ENCODE assay signal across 8 mouse cellular contexts in the genomic region with DNA sequence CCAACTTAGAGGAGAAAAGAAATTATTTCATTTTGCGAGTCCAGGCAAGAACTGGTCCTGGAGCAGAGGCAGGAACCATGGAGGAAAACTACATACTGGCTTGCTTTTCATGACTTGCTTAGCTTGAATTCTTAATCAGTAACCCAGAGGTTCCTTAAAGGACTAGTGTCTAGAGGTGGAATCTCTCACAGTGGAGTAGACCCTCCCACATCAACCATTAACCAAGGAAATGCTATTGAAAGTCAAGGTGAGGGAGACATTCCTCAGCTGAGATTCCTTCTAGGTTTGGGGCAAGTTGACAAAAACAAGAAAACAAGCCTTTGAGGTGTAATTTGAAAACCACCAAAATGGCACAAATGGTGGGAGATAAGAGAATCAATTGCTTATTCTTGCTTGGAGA. TPM values are rescaled to one million over a fixed set of nuclear protein-coding genes. Genes with fewer than 3 reads are reported as not detected.
DNase-seq lines count a peak whose midpoint lies in the region; ATAC-seq and TF ChIP-seq lines count a peak whose summit lies in the region.

A gene (minus strand): TSS at position 119 of the 400 bp plus-strand sequence.

- no peak within 1 kb of the TSS for H3K27ac ChIP-seq in testis, adult 2 months (ENCODE audit: control insufficient read depth, insufficient read depth, low read depth, low read length)

- no peaks in the 10 kb centered on the region for H3K4me1 ChIP-seq in testis, adult 2 months (ENCODE audit: control insufficient read depth, insufficient read depth, low read length)

- no peak for TF ChIP-seq CTCF in testis, adult 2 months (IDR thresholded peaks at IDR 0.05; ENCODE audit: control insufficient read depth, insufficient read depth, insufficient replicate concordance, low read depth, low read length)

- TF ChIP-seq POLR2A in testis, adult 2 months (IDR thresholded peaks at IDR 0.05; ENCODE audit: control insufficient read depth, low read depth, low read length): no peak

- H3K27me3 ChIP-seq in testis, adult 2 months (ENCODE audit: control insufficient read depth, insufficient read depth, low read length): no peaks in the 10 kb centered on the region

- H3K4me3 ChIP-seq in testis, adult 2 months (ENCODE audit: control insufficient read depth, low read depth, low read length): no peak within 1 kb of the TSS

- ATAC-seq in erythroblast, adult 5-6 weeks (replicated peaks; ENCODE audit: low FRiP score, poor library complexity, severe bottlenecking): no peak
- ATAC-seq in monocyte, adult 5-6 weeks (replicated peaks; ENCODE audit: insufficient number of reproducible peaks, low FRiP score, low TSS enrichment, poor library complexity, severe bottlenecking): no peak

- DNase-seq in testis, postnatal 14 days (ENCODE audit: low spot score): no peak
- DNase-seq in heart, postnatal 14 days: no peak
- DNase-seq in left cerebral cortex, postnatal 14 days (ENCODE audit: low spot score in 2 of 2): no peak
- no peak for DNase-seq in spleen, postnatal 36 days (ENCODE audit: low spot score in 2 of 2)
- no peak for DNase-seq in cerebellum, postnatal 25 days

- no peaks in the 10 kb centered on the region for H3K36me3 ChIP-seq in testis, adult 2 months (ENCODE audit: control insufficient read depth, insufficient read depth, low read length)

- intact Hi-C loops in heart, postnatal 14 days (cut with DNase I): no loop called here
- intact Hi-C loops in left cerebral cortex, postnatal 14 days (cut with DNase I): no loop called here

RNA-seq across cellular contexts. Expression of the gene that starts here (rescaled TPM):
- polyA plus RNA-seq in testis, adult 2 months (2012; rRNA removed): 19.3 and 25.9 TPM in 2 replicates
- total RNA-seq in erythroblast, adult 5-6 weeks (2015; ENCODE audit: low replicate concordance): 78.6 and 95.5 TPM in 2 replicates
- 74.2 and 99.8 TPM in 2 replicates for total RNA-seq in erythroblast, adult 5-6 weeks (2017; ENCODE audit: low replicate concordance)
- total RNA-seq in heart, postnatal 14 days (2021): 100 to 1,000 TPM; 227 to 235 TPM
- 10 to 100 TPM; 92.6 to 93.0 TPM for total RNA-seq in left cerebral cortex, postnatal 14 days (2021)
- 304 to 385 TPM (median 344 TPM) in 3 replicates for total RNA-seq in monocyte, adult 5-6 weeks (2017)
